Mouse (Mus musculus): ENCODE data around the gene Gm28557. TPM values are rescaled to one million over a fixed set of nuclear protein-coding genes. Genes with fewer than 3 reads are reported as not detected.

Gene Gm28557
- polyA plus RNA-seq, 1 experiment from 2014 or later = 2.1 TPM

DNA sequence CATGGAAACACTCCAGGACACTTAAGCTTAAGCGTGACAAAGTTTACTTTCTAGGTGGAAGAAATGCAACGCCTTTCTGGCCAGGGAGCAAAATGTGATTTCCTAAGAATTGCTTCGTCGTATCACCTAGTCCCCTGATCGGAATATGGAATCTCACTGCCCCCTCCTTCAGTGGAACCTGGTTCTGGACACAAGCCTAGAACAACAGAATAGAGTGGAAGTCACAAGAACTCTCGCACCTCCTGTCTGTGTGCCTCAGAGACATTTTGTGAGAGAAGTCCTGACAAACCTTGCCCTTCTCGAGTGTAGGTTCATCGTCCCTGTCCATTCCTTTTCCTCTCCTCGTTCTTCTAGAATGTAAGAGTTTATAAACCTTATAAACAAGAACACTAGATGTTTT lies 723 bp downstream of the Gm28557 start:
- Histone ChIP-seq H3K4me1 (replicated peaks; ENCODE audit: control insufficient read depth, insufficient read depth, low read length) (peaks cover 6% of the 10 kb centered on the region), H3K9me3 (ENCODE audit: control insufficient read depth, low read length) (no peaks in the 10 kb centered on the region), H3K4me3 (replicated peaks; ENCODE audit: low read length) (peak overlapping the region; percentile 66), H3K27ac (ENCODE audit: low read length) (no peak overlapping the region), H3K4me2 (ENCODE audit: low read length) (peak overlapping the region; percentile 71), H3K36me3 (ENCODE audit: control insufficient read depth, insufficient read depth) (no peaks in the 10 kb centered on the region), H3K9ac (replicated peaks; ENCODE audit: low read depth, low read length) (peak overlapping the region; percentile 56), H3K27me3 (replicated peaks; ENCODE audit: control insufficient read depth, insufficient read depth, low read length) (no peaks in the 10 kb centered on the region)
- ATAC-seq = no peak
- WGBS = 67% methylated on average over 9 of the region's 9 CpGs

DNA sequence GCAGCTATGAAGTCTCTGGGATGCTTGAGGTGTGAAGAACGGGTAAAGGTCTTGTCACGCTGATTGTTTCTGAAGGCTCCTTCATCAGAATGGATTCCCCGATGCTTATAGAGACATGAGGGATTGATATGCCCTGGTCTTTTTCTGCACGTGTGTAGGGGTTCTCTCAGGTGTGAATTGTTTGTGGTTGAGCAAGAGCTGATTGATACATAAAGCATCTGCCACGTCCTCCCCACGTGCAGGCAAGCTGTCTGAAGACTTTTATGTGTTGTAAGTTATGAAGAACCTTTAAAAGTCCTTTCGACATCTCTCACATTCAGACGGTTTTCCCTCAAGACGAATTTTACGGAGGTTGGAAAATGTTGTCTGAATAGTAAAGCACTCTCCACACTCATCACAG lies 10.5 kb downstream of the Gm28557 start, which contains the start of gene Zfp708:
Gene Zfp708 (minus strand): TSS at position 101 of the 400 bp plus-strand sequence.
- 91% methylated on average over 10 of the region's 10 CpGs for WGBS
- Histone ChIP-seq H3K4me3 (replicated peaks; ENCODE audit: low read length) (no peak within 1 kb of the TSS), H3K4me1 (replicated peaks; ENCODE audit: control insufficient read depth, insufficient read depth, low read length) (no peaks in the 10 kb centered on the region), H3K27me3 (replicated peaks; ENCODE audit: control insufficient read depth, insufficient read depth, low read length) (no peaks in the 10 kb centered on the region), H3K27ac (ENCODE audit: low read length) (no peak within 1 kb of the TSS), H3K9ac (replicated peaks; ENCODE audit: low read depth, low read length) (no peak within 1 kb of the TSS), H3K4me2 (ENCODE audit: low read length) (no peak within 1 kb of the TSS), H3K36me3 (ENCODE audit: control insufficient read depth, insufficient read depth) (no peaks in the 10 kb centered on the region), H3K9me3 (ENCODE audit: control insufficient read depth, low read length) (no peaks in the 10 kb centered on the region)
- no peak for ATAC-seq

DNA sequence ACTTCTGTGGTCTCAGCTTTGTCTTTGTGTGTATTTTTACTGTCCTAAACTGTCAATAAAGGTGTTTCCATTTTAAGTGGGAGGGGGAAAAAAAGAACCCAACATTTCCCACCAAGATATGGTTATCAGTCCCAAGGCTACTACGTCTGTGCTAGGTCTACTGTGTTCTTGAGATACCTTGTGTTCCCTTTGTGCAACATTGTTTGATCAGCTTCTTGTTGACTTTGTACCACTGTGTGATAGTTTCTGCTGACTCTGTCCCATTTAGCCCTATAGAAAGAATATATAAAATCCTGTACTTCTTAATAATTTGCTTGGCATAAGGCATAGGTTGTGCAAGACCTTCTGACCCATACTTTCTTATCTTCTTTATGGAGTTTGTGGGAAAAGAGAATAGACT lies 18.2 kb downstream of the Gm28557 start:
- no peak for ATAC-seq
- 87% methylated on average over 1 of the region's 1 CpGs for WGBS
- H3K9me3 ChIP-seq (ENCODE audit: control insufficient read depth, low read length) = no peaks in the 10 kb centered on the region
- no peak overlapping the region for H3K27ac ChIP-seq (ENCODE audit: low read length)
- no peak overlapping the region for H3K4me3 ChIP-seq (replicated peaks; ENCODE audit: low read length)
- H3K9ac ChIP-seq (replicated peaks; ENCODE audit: low read depth, low read length) = no peak overlapping the region
- no peaks in the 10 kb centered on the region for H3K4me1 ChIP-seq (replicated peaks; ENCODE audit: control insufficient read depth, insufficient read depth, low read length)
- H3K4me2 ChIP-seq (ENCODE audit: low read length) = no peak overlapping the region
- H3K27me3 ChIP-seq (replicated peaks; ENCODE audit: control insufficient read depth, insufficient read depth, low read length) = no peaks in the 10 kb centered on the region
- no peaks in the 10 kb centered on the region for H3K36me3 ChIP-seq (ENCODE audit: control insufficient read depth, insufficient read depth)

DNA sequence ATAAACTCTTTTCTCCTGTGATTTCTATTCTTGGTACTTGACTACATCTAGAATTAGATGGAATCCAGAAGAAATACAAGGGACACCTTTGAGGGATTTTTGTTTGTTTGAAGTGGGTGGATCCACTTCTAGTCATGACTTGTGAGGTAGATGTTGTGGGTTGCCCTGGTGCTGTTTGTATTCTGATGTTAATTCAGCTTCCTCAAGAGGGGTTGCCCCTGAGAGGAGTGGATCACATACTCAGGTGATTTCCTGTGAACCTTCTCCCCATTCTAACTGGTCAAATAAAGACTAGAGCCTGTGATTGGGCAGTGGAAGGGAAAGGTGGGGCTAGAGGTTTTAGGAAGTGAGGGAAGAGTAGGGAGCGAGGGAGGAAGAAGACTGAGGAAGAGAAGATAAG lies 26.5 kb downstream of the Gm28557 start:
- ATAC-seq = no peak

DNA sequence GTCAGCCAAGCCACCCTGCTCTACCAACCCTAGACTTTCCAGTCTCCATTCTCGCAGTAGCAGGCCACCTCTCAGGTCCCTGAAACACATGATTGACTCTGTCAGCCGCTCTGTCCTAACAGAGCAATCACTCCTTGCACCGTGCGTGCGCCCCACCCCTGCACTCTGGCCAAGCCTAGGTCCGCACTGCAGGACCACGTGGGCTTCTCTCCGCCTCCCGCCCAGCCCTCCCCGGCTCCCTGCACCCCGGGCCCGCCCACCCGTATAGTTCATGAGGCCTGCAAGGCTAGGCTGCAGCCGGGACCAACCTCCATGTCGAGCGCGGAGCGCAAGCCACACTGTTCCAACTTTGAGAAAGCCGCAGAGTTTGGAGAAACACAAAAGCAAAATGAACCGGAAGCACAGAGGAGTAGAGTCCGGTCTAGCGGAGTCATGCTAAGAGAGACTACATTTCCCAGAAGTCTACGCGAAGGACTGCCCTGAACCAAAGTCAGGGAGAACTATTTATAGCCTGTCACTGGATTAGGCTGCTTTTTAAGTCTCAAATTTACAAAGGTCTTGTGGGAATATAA lies 27.2 kb downstream of the Gm28557 start:
- peaks cover 2% of the 10 kb centered on the region; the same call in 1 of the 2 replicates for H3K9me3 ChIP-seq (ENCODE audit: control insufficient read depth, low read length)
- peak overlapping the region; percentile 77 for H3K4me2 ChIP-seq (ENCODE audit: low read length)
- no peaks in the 10 kb centered on the region for H3K27me3 ChIP-seq (replicated peaks; ENCODE audit: control insufficient read depth, insufficient read depth, low read length)
- peak; percentile 98 for ATAC-seq
- H3K27ac ChIP-seq (ENCODE audit: low read length) = peak overlapping the region; percentile 71
- under 1% methylated on average over 24 of the region's 24 CpGs for WGBS
- 0 out of 2 replicates have a peak, but pooled peaks cover 6% of the 10 kb centered on the region for H3K36me3 ChIP-seq (ENCODE audit: control insufficient read depth, insufficient read depth)
- H3K4me1 ChIP-seq (replicated peaks; ENCODE audit: control insufficient read depth, insufficient read depth, low read length) = peaks cover 11% of the 10 kb centered on the region
- H3K4me3 ChIP-seq (replicated peaks; ENCODE audit: low read length) = peak overlapping the region; percentile 75
- H3K9ac ChIP-seq (replicated peaks; ENCODE audit: low read depth, low read length) = peak overlapping the region; percentile 74

More for the DNA sequence above, 26.5 kb downstream of the Gm28557 start:
- Histone ChIP-seq H3K9me3 (ENCODE audit: control insufficient read depth, low read length) (no peaks in the 10 kb centered on the region), H3K36me3 (ENCODE audit: control insufficient read depth, insufficient read depth) (0 out of 2 replicates have a peak, but pooled peaks cover 3% of the 10 kb centered on the region), H3K27me3 (replicated peaks; ENCODE audit: control insufficient read depth, insufficient read depth, low read length) (no peaks in the 10 kb centered on the region), H3K27ac (ENCODE audit: low read length) (no peak overlapping the region), H3K4me3 (replicated peaks; ENCODE audit: low read length) (peak overlapping the region; percentile 75), H3K9ac (replicated peaks; ENCODE audit: low read depth, low read length) (no peak overlapping the region; the same call in 1 of the 2 replicates), H3K4me2 (ENCODE audit: low read length) (peak overlapping the region; percentile 77), H3K4me1 (replicated peaks; ENCODE audit: control insufficient read depth, insufficient read depth, low read length) (peaks cover 11% of the 10 kb centered on the region)
- WGBS = 89% methylated on average over 1 of the region's 1 CpGs

DNA sequence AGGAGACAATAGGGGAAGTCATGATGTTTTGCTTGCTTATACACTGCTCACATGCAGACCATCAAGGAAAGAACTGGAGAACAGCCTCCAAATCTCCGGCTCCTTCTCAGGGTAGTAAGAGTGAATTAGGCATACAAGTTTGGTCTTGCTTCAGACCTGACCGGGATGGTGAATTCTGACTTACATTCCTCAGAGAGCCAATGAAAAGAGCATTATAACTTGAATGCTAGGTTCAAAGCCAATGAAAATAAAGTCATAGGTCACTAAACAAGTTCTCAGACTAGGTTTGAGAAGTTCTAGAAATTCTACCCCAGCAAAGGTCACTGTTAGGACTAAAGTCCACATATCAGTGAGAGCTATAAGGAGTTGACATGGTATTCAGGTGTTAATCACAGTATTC lies 31.2 kb downstream of the Gm28557 start:
- ATAC-seq = no peak
- 93% methylated on average over 2 of the region's 2 CpGs for WGBS
- H3K9ac ChIP-seq (replicated peaks; ENCODE audit: low read depth, low read length) = no peak overlapping the region
- H3K4me1 ChIP-seq (replicated peaks; ENCODE audit: control insufficient read depth, insufficient read depth, low read length) = peaks cover 11% of the 10 kb centered on the region
- peaks cover 32% of the 10 kb centered on the region for H3K36me3 ChIP-seq (ENCODE audit: control insufficient read depth, insufficient read depth)
- H3K9me3 ChIP-seq (ENCODE audit: control insufficient read depth, low read length) = peaks cover 20% of the 10 kb centered on the region; the same call in 1 of the 2 replicates
- H3K4me3 ChIP-seq (replicated peaks; ENCODE audit: low read length) = no peak overlapping the region
- no peak overlapping the region for H3K4me2 ChIP-seq (ENCODE audit: low read length)
- H3K27ac ChIP-seq (ENCODE audit: low read length) = no peak overlapping the region
- no peaks in the 10 kb centered on the region for H3K27me3 ChIP-seq (replicated peaks; ENCODE audit: control insufficient read depth, insufficient read depth, low read length)

DNA sequence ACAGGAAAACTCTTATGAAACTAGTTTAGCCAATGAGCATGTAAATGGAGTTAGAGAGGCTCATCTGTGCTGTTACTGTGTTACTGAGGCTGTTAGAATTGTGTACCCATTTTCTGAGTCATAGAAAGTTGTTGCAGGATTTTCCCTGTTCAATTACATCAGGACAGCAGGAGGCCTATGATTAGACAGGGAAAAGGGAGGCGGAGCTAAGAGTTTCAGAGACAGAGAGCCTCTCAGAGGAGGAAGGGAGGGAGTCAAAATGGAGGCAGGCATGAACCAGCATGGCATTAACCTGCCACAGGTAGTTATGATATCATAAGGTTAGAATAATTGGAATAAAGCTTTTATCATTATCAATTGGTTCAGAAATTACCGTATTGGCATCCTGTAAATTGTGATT lies 35.6 kb downstream of the Gm28557 start:
- no peak for ATAC-seq
- Histone ChIP-seq H3K27ac (ENCODE audit: low read length) (no peak overlapping the region), H3K9ac (replicated peaks; ENCODE audit: low read depth, low read length) (no peak overlapping the region), H3K4me3 (replicated peaks; ENCODE audit: low read length) (no peak overlapping the region), H3K9me3 (ENCODE audit: control insufficient read depth, low read length) (peaks cover 39% of the 10 kb centered on the region), H3K27me3 (replicated peaks; ENCODE audit: control insufficient read depth, insufficient read depth, low read length) (no peaks in the 10 kb centered on the region), H3K4me2 (ENCODE audit: low read length) (no peak overlapping the region), H3K36me3 (ENCODE audit: control insufficient read depth, insufficient read depth) (peaks cover 58% of the 10 kb centered on the region), H3K4me1 (replicated peaks; ENCODE audit: control insufficient read depth, insufficient read depth, low read length) (no peaks in the 10 kb centered on the region)
- WGBS = 95% methylated on average over 2 of the region's 2 CpGs

DNA sequence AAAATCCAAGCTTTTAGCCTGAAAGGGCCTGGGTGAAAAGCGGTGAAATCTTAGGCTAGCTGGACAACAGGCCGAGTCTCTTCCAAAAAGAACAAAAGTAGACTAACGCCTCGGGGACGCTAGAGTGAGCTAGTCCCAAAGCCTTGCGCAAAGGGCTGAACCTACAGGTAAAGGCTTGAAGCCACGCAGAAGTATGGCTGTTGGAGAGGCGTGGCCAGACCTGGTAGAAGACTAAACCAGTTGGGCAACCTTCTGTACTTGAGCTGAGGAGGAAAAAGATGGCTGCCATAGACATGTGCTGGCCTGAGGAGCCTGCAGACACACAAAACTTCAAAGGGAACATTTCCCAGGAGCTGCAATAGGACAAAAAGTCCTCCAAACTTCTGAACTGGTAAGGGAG lies 43.0 kb downstream of the Gm28557 start:
- Histone ChIP-seq H3K9ac (replicated peaks; ENCODE audit: low read depth, low read length) (no peak overlapping the region), H3K4me1 (replicated peaks; ENCODE audit: control insufficient read depth, insufficient read depth, low read length) (peaks cover 2% of the 10 kb centered on the region), H3K4me3 (replicated peaks; ENCODE audit: low read length) (no peak overlapping the region), H3K36me3 (ENCODE audit: control insufficient read depth, insufficient read depth) (peaks cover 17% of the 10 kb centered on the region), H3K9me3 (ENCODE audit: control insufficient read depth, low read length) (peaks cover 10% of the 10 kb centered on the region), H3K4me2 (ENCODE audit: low read length) (no peak overlapping the region), H3K27me3 (replicated peaks; ENCODE audit: control insufficient read depth, insufficient read depth, low read length) (no peaks in the 10 kb centered on the region), H3K27ac (ENCODE audit: low read length) (no peak overlapping the region)
- 85% methylated on average over 8 of the region's 8 CpGs for WGBS
- no peak for ATAC-seq

DNA sequence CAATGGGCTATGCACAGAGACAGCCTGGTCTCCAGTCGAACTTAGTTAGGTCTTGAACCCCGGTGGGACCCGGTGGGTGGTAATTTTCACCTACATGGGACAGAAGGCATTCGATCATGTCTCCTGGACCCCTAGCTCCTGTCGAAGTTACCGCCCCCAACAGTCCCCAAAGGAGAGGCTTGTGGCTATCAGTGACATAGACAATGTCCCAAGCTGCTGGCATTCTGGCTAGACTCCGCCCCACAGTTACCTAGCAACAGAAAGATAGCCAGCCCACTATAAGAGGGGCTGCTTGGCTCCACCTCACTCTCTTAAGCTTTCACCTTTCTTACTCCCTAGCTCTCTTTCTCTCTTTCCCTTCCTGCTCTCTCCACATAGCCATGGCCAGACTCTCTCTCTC lies 46.0 kb downstream of the Gm28557 start:
- peaks cover 6% of the 10 kb centered on the region for H3K4me1 ChIP-seq (replicated peaks; ENCODE audit: control insufficient read depth, insufficient read depth, low read length)
- no peak overlapping the region for H3K4me2 ChIP-seq (ENCODE audit: low read length)
- ATAC-seq = no peak
- H3K36me3 ChIP-seq (ENCODE audit: control insufficient read depth, insufficient read depth) = no peaks in the 10 kb centered on the region; the same call in 1 of the 2 replicates
- peaks cover 3% of the 10 kb centered on the region; the same call in 1 of the 2 replicates for H3K9me3 ChIP-seq (ENCODE audit: control insufficient read depth, low read length)
- WGBS = 68% methylated on average over 7 of the region's 7 CpGs
- H3K27me3 ChIP-seq (replicated peaks; ENCODE audit: control insufficient read depth, insufficient read depth, low read length) = no peaks in the 10 kb centered on the region
- no peak overlapping the region for H3K27ac ChIP-seq (ENCODE audit: low read length)
- no peak overlapping the region for H3K4me3 ChIP-seq (replicated peaks; ENCODE audit: low read length)
- no peak overlapping the region for H3K9ac ChIP-seq (replicated peaks; ENCODE audit: low read depth, low read length)

All from forebrain, embryonic 16.5 days (tissue).